Mouse (Mus musculus): ENCODE data around the gene Vsig4. TPM values are rescaled to one million over a fixed set of nuclear protein-coding genes. Genes with fewer than 3 reads are reported as not detected.

The Vsig4 gene
- polyA plus RNA-seq, 1 experiment from 2014 or later, result not detected

MicroRNA genes within 50 kb of the gene (microRNA counts, 519-probe panel; counts per million panel counts)
- 2,628 counts per million, percentile 63 among the panel's probes with 10 or more counts for microRNA mmu-miR-223

Small RNA genes within 50 kb of the gene (microRNA-seq; reads per million reads assigned to microRNA genes)
- gene Mir223, result 780 reads per million, percentile 73 among the genes with 10 or more reads in this experiment

Other genes with a start within 250 kb of the Vsig4 start
- 182 and 194 TPM in 2 replicates for gene Msn, start 197.4 kb downstream of the Vsig4 start, polyA plus RNA-seq (2015; fragmentation: Nextera tagmentation; extraction: Ambion mirVana)
- 18.5 and 19.0 TPM in 2 replicates for gene Heph, start 161.9 kb upstream of the Vsig4 start, polyA plus RNA-seq (2015; fragmentation: Nextera tagmentation; extraction: Ambion mirVana)
- 0.07 and 0.21 TPM in 2 replicates for gene Hsf3, start 162.9 kb upstream of the Vsig4 start, polyA plus RNA-seq (2015; fragmentation: Nextera tagmentation; extraction: Ambion mirVana)

All from lung, embryonic 15.5 days (tissue).